Mouse (Mus musculus) stomach, postnatal 0 days (tissue): ENCODE measurements around the gene Shc2.

Source experiments
- CTCF ChIP-seq: IDR thresholded peaks from 2 replicates; pipeline ENCODE4 v1.5.1; 2016; ENCODE audit warnings: antibody characterized with exemption, low read depth, mild to moderate bottlenecking, moderate library complexity
- EP300 ChIP-seq: optimal IDR thresholded peaks from 2 replicates; pipeline ENCODE3; 2016; ENCODE audit warnings: antibody characterized with exemption

- TF ChIP-seq CTCF = no peak
- no peak for TF ChIP-seq EP300
Measured at GRCm38 (mm10) chr10:79633006-79633777, 4.5 kb downstream of the Shc2 start.
